Mouse (Mus musculus) bone marrow macrophage, adult 2 months (primary cell): Measurements from ENCODE around the gene Myo16.

Experiments used
- CTCF ChIP-seq: IDR thresholded peaks from 2 replicates; pipeline ENCODE4 v1.5.1; 2012; ENCODE audit warnings: low read depth, mild to moderate bottlenecking, low read length, moderate library complexity
- POLR2A ChIP-seq: IDR thresholded peaks from 2 replicates; pipeline ENCODE4 v1.6.1; 2012; ENCODE audit warnings: mild to moderate bottlenecking, low read depth, low read length, borderline replicate concordance

DNA sequence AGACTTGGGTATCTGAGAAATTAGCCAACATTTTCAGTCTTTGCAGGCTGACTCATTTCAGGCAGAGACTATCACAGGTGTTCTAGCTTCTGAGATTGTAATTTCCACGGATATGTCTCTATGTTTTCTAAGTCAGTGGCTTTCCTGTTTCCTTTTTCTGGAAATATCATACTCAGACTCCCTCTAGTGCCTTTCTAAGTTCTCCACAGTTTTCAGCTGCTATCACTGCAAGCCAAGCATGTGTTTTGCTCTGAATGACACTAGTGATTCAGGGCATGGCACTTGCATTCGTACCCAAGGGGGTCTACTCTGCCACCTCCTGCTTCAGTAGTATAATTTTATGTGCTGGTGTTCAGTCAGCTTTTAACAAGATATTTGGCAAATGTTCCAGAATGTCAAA lies 11.2 kb downstream of the Myo16 start:
- TF ChIP-seq POLR2A = no peak
- TF ChIP-seq CTCF = no peak
